Mouse (Mus musculus): ENCODE results near the gene Mark4. TPM values are rescaled to one million over a fixed set of nuclear protein-coding genes. Genes with fewer than 3 reads are reported as not detected.

The Mark4 gene
- polyA plus RNA-seq, 1 experiment from 2014 or later: 5.2 TPM

- TF ChIP-seq EP300 (optimal IDR thresholded peaks at IDR 0.05) (no peak), CTCF (IDR thresholded peaks at IDR 0.05; ENCODE audit: low read depth) (no peak)
- ATAC-seq (ENCODE audit: low FRiP score, low TSS enrichment) (no peak), DNase-seq (ENCODE audit: low spot score) (no peak)
- H3K27ac ChIP-seq (replicated peaks): no peak overlapping the region
- H3K27me3 ChIP-seq (ENCODE audit: control insufficient read depth, insufficient read depth, low read length): no peaks in the 10 kb centered on the region
- H3K36me3 ChIP-seq (ENCODE audit: control insufficient read depth, insufficient read depth, low read length): no peaks in the 10 kb centered on the region
- no peaks in the 10 kb centered on the region for H3K9me3 ChIP-seq (ENCODE audit: control insufficient read depth, low read length)
- no peak overlapping the region for H3K4me3 ChIP-seq (ENCODE audit: low read depth, low read length)
- 71% methylated on average over 4 of the region's 4 CpGs for WGBS
- H3K4me2 ChIP-seq (replicated peaks; ENCODE audit: low read depth): no peak overlapping the region
- 0 out of 2 replicates have a peak, but pooled peaks cover under 1% of the 10 kb centered on the region for H3K4me1 ChIP-seq (replicated peaks; ENCODE audit: control insufficient read depth, insufficient read depth)
- H3K9ac ChIP-seq (ENCODE audit: low read length): no peak overlapping the region
Observed at GRCm38 (mm10) chr7:19462443-19462842, 3.8 kb upstream of the Mark4 start.

- Histone ChIP-seq H3K27me3 (ENCODE audit: control insufficient read depth, insufficient read depth, low read length) (no peaks in the 10 kb centered on the region), H3K27ac (replicated peaks) (no peak overlapping the region), H3K4me3 (ENCODE audit: low read depth, low read length) (no peak overlapping the region), H3K9me3 (ENCODE audit: control insufficient read depth, low read length) (no peaks in the 10 kb centered on the region), H3K9ac (ENCODE audit: low read length) (no peak overlapping the region), H3K36me3 (ENCODE audit: control insufficient read depth, insufficient read depth, low read length) (no peaks in the 10 kb centered on the region), H3K4me1 (replicated peaks; ENCODE audit: control insufficient read depth, insufficient read depth) (0 out of 2 replicates have a peak, but pooled peaks cover 4% of the 10 kb centered on the region), H3K4me2 (replicated peaks; ENCODE audit: low read depth) (no peak overlapping the region)
- WGBS: 9% methylated on average over 6 of the region's 6 CpGs
- DNase-seq (ENCODE audit: low spot score) (peak; percentile 74), ATAC-seq (ENCODE audit: low FRiP score, low TSS enrichment) (no peak)
- peak; percentile 95 for TF ChIP-seq CTCF (IDR thresholded peaks at IDR 0.05; ENCODE audit: low read depth)
- TF ChIP-seq EP300 (optimal IDR thresholded peaks at IDR 0.05): no peak
Observed at GRCm38 (mm10) chr7:19461488-19461887, 2.9 kb upstream of the Mark4 start.

- Histone ChIP-seq H3K9ac (ENCODE audit: low read length) (no peak overlapping the region), H3K4me1 (replicated peaks; ENCODE audit: control insufficient read depth, insufficient read depth) (0 out of 2 replicates have a peak, but pooled peaks cover 4% of the 10 kb centered on the region), H3K27ac (replicated peaks) (no peak overlapping the region), H3K4me2 (replicated peaks; ENCODE audit: low read depth) (no peak overlapping the region), H3K36me3 (ENCODE audit: control insufficient read depth, insufficient read depth, low read length) (no peaks in the 10 kb centered on the region), H3K4me3 (ENCODE audit: low read depth, low read length) (no peak overlapping the region), H3K9me3 (ENCODE audit: control insufficient read depth, low read length) (no peaks in the 10 kb centered on the region), H3K27me3 (ENCODE audit: control insufficient read depth, insufficient read depth, low read length) (no peaks in the 10 kb centered on the region)
- WGBS: 61% methylated on average over 1 of the region's 1 CpGs
- DNase-seq (ENCODE audit: low spot score): no peak
- TF ChIP-seq EP300 (optimal IDR thresholded peaks at IDR 0.05): no peak
- no peak for TF ChIP-seq CTCF (IDR thresholded peaks at IDR 0.05; ENCODE audit: low read depth)
- no peak for ATAC-seq (ENCODE audit: low FRiP score, low TSS enrichment)
Observed at GRCm38 (mm10) chr7:19460500-19460899, 1.9 kb upstream of the Mark4 start.

GRCm38 (mm10) chr7:19459144-19459870 lies 686 bp upstream of the Mark4 start:
- Histone ChIP-seq H3K4me2 (replicated peaks; ENCODE audit: low read depth) (peak overlapping the region; percentile 96), H3K27ac (replicated peaks) (peak overlapping the region; percentile 81), H3K4me3 (ENCODE audit: low read depth, low read length) (peak overlapping the region; percentile 78), H3K9me3 (ENCODE audit: control insufficient read depth, low read length) (no peaks in the 10 kb centered on the region), H3K9ac (ENCODE audit: low read length) (peak overlapping the region; percentile 57), H3K36me3 (ENCODE audit: control insufficient read depth, insufficient read depth, low read length) (no peaks in the 10 kb centered on the region), H3K27me3 (ENCODE audit: control insufficient read depth, insufficient read depth, low read length) (no peaks in the 10 kb centered on the region), H3K4me1 (replicated peaks; ENCODE audit: control insufficient read depth, insufficient read depth) (0 out of 2 replicates have a peak, but pooled peaks cover 4% of the 10 kb centered on the region)
- no peak for TF ChIP-seq EP300 (optimal IDR thresholded peaks at IDR 0.05)
- TF ChIP-seq CTCF (IDR thresholded peaks at IDR 0.05; ENCODE audit: low read depth): no peak
- WGBS: 17% methylated on average over 6 of the region's 6 CpGs
- no peak for ATAC-seq (ENCODE audit: low FRiP score, low TSS enrichment)
- DNase-seq (ENCODE audit: low spot score): no peak

- Histone ChIP-seq H3K27me3 (ENCODE audit: control insufficient read depth, insufficient read depth, low read length) (no peaks in the 10 kb centered on the region), H3K4me2 (replicated peaks; ENCODE audit: low read depth) (peak overlapping the region; percentile 96), H3K4me1 (replicated peaks; ENCODE audit: control insufficient read depth, insufficient read depth) (0 out of 2 replicates have a peak, but pooled peaks cover 4% of the 10 kb centered on the region), H3K9me3 (ENCODE audit: control insufficient read depth, low read length) (no peaks in the 10 kb centered on the region), H3K27ac (replicated peaks) (peak overlapping the region; percentile 81), H3K4me3 (ENCODE audit: low read depth, low read length) (peak overlapping the region; percentile 78), H3K36me3 (ENCODE audit: control insufficient read depth, insufficient read depth, low read length) (no peaks in the 10 kb centered on the region), H3K9ac (ENCODE audit: low read length) (peak overlapping the region; percentile 93)
- ATAC-seq (ENCODE audit: low FRiP score, low TSS enrichment): peak; percentile 74
- TF ChIP-seq CTCF (IDR thresholded peaks at IDR 0.05; ENCODE audit: low read depth): peak; percentile 64
- no peak for TF ChIP-seq EP300 (optimal IDR thresholded peaks at IDR 0.05)
- DNase-seq (ENCODE audit: low spot score): peak; percentile 73
- WGBS: under 1% methylated on average over 26 of the region's 31 CpGs
Observed at GRCm38 (mm10) chr7:19458072-19458486, 542 bp downstream of the Mark4 start.

Measured in stomach, postnatal 0 days (tissue).